Mouse (Mus musculus): ENCODE data around the gene Mia.

Mia gene

DNA sequence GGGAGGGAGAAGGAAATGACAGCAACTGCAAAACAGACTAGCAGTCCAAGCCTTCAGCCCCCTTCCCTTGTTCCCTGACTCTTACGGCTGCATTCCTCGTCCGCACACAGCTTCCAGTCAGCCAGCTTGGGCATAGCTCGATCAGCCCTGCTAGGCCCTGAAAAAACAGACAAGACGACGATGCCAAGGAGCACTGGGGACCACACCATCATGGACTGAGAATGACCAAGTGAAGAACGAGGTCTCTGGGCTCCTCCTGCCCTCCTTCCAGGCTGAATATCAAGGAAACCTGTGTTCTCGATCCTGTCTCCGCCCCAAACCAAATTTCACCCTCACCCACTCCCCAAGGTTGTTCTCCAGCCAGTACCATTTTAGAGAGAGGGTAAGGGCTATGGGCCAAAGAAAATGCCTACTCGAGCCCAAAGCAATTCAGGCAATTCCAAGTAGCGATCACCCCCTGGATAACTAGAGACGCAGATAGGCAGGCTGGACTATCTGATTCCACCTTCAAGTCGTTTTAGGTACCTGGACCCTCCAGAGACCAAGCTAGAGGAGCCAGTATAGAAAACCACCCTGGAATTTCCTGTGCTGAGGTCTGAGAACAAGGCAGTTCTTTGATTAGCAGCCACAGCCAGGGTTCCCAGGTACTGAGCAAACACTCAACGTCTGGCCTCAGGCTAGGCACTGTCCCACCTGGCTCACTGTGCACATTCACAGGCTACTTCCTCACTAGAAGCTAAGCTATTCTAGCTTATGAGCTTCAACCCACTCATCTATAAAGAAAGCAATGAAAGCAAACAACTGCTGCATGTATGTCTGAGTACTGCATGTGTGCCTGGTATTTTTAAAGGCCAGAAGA, at the start of gene Mia, which contains the start of gene Gm21983:
Mia (minus strand) TSS at position 321 of the 859 bp plus-strand sequence.
Gm21983 (minus strand) TSS at position 250 of the 859 bp plus-strand sequence.
- DNase-seq, result no peak

DNA sequence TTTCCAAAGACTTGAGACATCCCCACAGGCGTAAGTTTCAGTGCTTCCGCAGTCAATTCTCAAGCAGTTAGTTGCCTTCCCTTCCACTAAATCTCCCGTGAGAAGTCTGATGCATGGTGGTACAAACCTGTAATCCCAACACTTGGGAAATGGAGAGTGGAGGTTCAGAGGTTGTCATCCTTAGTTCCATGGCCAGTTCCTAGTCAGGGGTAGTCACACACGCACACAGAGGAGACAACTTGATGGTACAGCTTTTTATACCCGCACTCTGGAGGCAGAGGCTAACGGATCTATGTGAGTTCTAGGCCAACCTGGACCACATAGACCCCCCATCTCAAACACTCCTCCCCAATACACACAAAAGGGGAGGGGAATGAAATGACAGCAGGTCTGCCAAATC, 47.9 kb upstream of the Mia start:
- DNase-seq, result no peak

GRCm38 (mm10) chr7:27228281-27228821, 47.4 kb upstream of the Mia start, which contains the start of gene Itpkc:
TSS of gene Itpkc (minus strand) at chr7:27228661.
- peak; percentile 85 to 86 for DNase-seq

GRCm38 (mm10) chr7:27227676-27228075, 46.7 kb upstream of the Mia start:
- DNase-seq, result peak; percentile 42 to 66

DNA sequence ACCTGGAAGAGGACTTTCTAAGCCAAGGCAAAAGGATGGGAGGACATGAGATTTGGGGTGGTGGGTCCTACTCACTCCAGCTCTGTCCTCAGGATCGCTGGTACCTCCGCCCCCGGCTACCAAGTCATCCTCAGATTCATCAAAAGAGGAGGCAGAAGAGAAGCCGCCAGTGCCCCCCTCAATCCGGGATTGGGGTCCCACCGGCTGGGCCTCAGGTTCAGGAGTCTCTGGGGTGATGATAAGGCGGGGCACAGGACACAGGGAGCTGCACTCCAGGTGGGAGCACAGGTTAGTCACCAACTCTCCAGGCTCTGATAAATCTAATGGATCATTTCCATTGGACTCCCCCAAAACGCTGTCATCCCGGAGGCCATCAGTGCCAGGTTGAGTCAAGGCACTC, 46.3 kb upstream of the Mia start:
- no peak for DNase-seq

DNA sequence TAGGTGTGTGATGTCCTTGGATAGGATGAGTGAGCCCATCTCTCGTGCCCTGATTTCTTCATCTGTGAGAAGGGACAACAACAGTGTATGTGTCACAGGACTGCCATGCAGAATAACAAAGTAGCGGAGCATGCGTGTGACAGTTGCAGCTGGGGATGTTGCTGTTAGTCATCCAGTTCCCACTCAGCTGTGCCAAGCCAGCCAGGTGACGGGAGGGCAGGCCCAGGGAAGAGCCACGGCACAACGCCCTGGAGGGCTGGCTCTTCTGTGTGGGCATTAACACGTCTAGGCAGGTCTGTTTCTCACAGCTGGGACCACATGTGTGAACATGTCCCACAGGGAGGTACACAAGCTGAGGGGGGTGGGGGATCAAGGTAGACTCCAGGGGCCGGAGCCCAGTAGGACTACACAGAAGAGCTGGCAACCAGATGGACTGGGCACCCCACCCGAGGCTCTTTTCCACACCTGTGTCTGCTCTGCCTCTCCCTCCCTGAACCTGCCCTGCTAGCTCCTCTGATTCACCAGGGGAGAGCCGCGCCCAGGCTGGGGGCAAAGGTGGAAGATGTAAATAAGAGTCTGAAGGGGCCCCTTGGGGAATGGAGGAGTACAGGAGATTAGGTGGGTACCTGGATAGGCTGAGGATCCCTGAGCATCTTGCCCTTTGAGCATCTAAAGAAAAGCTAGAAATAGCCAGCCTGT, 44.1 kb upstream of the Mia start:
- DNase-seq, result no peak

DNA sequence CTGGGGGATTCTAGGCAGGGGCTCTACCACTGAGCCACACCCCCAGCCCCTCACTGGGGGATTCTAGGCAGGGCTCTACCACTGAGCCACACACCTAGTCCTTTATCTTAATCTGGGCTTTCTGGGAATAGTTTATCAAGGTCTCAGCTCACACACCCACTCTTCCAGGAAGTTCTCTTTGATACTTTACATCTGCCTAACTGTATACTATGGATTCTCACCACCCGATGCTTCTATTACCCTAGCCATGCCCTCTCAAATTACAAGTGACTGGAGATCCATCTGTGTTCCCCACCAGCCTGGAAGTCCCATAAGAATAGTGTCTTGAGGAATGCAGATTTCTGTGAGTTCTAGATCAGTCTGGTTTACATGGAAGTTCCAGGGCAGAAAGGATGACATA, 41.6 kb upstream of the Mia start:
- no peak for DNase-seq

GRCm38 (mm10) chr7:27221939-27222338, 41.0 kb upstream of the Mia start:
- DNase-seq, result no peak

DNA sequence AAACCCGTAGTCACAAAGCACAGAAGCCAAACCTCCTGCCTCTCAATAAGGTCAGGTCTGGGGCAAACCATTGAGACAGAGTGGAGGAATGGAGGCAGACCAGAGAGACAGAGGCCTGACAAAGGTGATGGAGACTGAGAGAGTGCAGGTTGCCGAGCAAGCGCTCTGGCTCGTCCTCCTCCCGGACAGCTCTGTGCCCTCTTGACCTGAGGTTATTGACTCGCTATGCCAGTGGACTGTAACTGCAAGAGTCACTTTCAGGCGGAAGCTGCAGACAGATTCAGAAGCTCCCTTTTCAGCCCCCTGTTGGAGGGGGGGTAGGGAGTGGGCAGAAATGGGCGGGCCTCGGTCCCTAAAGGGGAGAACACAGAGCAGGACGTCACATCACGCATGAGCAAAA, 39.0 kb upstream of the Mia start:
- no peak for DNase-seq

- peak; percentile 66 to 68 for DNase-seq
Observed at GRCm38 (mm10) chr7:27218586-27218985, 37.6 kb upstream of the Mia start.

DNA sequence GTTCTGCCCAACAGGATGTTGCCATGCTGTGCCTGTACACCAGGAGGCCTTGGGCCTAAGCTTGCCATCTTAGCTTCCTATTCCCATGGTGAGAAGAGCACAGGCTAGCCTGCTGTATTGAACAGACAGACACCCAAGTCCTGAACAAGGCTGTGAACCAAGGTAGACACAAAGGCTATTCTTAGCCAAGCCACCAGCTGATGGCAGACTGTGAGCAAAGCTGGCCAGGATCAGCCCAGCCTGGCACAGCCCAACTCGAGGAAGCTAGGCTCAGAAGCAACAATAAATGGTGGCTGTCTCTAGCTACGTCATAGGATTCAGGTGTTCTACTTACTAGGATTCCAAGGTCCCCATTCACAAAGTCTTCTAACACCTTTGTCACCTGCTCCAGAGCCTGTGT, 31.7 kb upstream of the Mia start:
- DNase-seq, result no peak

- peak; percentile 52 to 54 for DNase-seq
Observed at GRCm38 (mm10) chr7:27203730-27204449, 22.9 kb upstream of the Mia start.

DNA sequence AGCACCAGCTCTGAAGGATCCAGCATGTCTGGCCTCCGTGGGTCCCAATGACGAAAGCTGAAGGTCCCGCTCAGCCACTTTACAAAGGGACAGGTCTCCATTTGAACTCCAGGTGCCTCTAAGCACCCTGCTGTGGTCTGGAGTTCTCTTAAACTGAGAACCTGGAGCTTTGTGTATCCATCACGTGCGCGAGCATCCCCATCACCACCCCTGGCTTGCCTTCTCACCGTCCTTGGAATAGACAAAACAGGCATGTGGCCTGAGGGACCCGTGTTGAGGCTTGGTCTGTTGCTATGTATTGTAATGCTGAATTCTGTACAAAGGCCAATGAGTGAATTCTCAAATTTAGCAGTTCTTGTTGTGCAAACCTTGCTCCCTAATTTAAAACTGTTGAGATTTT, 17.8 kb upstream of the Mia start:
- DNase-seq, result no peak

DNA sequence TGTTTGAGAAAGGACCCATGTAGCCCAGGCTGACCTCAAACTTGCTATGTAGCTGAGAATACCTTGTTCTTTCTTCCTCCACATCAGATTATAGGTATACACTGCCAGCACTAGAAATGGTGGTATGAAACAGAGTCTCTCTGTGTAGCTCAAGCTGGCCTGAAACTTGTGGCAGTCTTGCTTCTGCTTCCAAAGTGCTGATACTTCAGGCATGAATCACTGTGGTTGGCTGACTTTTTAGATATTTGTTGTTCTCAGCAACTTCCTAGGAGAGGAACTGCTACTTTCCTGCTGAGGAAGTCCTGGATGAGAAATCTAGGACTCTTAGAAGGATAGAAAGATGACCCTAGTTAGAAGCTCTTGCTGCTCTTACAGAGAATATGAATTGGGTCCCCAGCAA, 17.4 kb upstream of the Mia start:
- DNase-seq, result no peak

DNA sequence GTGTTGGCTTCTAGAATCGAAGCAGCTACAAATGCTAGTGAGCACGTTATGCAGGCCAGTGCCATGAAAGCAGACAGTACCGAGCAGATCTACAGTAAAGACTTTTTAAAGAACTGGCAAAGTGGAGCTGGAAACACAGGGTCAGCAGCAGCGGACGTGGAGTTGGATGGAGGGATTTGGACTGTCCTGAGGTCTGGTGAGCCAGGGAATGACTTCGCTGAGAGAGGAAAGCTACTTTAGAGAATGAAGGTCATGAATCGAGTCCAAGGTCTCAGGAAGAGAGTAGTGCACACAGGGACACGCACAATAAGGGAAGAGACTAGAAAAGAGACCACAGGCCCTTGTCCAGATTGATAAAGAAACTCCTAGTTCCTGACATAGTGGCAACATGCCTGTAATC, 16.7 kb upstream of the Mia start:
- no peak for DNase-seq

DNA sequence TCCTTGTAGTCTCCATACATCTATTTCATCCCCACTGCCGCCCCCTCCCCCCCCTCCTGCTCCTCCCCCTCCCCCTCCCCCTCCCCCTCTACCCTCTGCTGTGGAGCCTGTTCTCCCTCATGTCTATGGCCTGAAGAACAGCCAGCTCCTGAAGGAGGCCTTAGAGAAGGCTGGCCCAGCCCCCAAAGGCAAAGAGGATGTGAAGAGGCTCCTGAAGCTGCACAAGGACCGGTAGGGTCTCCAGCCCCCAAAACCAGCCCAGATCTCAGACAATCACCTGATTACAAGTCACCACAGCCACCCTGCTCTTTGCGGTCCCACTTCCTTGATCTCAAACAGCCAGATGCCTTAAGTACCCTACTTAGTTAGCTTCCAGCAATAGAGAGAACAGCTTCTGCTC, 16.2 kb upstream of the Mia start:
- no peak for DNase-seq

- peak; percentile 92 to 95 for DNase-seq
Observed at GRCm38 (mm10) chr7:27195681-27196611, 15.0 kb upstream of the Mia start, which contains the start of the genes BC024978 and Snrpa. TSS of gene BC024978 (plus strand) at chr7:27195781. TSS of gene Snrpa (minus strand) at chr7:27196271.

DNA sequence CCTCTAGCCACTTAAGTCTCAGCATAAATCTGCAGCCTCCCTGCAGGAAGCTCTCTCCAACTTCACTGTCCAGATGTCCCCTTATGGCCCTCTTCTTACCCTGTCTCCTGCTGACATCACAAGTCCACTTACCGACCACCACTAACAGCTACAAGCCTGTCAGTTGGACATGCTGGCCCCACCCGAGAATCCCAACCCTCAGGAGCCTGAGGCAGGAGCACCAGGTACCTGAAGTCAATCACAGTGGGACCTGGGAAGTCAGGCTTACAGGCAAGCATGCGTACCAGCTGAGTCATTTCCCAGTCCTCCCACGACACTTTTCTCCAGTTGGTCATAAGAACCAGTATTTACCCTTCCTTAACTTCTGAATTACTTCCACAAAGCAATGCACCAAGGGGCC, 12.8 kb upstream of the Mia start:
- DNase-seq, result no peak

- no peak for DNase-seq
Observed at GRCm38 (mm10) chr7:27192434-27192833, 11.5 kb upstream of the Mia start.

- no peak for DNase-seq
Observed at GRCm38 (mm10) chr7:27189271-27189931, 8.4 kb upstream of the Mia start.

GRCm38 (mm10) chr7:27185986-27186385, 5.0 kb upstream of the Mia start:
- no peak for DNase-seq
